Mouse (Mus musculus): ENCODE results near the gene Ddah2. TPM values are rescaled to one million over a fixed set of nuclear protein-coding genes. Genes with fewer than 3 reads are reported as not detected.

The Ddah2 gene
- polyA plus RNA-seq, 1 experiment from 2014 or later = 614 TPM

DNA sequence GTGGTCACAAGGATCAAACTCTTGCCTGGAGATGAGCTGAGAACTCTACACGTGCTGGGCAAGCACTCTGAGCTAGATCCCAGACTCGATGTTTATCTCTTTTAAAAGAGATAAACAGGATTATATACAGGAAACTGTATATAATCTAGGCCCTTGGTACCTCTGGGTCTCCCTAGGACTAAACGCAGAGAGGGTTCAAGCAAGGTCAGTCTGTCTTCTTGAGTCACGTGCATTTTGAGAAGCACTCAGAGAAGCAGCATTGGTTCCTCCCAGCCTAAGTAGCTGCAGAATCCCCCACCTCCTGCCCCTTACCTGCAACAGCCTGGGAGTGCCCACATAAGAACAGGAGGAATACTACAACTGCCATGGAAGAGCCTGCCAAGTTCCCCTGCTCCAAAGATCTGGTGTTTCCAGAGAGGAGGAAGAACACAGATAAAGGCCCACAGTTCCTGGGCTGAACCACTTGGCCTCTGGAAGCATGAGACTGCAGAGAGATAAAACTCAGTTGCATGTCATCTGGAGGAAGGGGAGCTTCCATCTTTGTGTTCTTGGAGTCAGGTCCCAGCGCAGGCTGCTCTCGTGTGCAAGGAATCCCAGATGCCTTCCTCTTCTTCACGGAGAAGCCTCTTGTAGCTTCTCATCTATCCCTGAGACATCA is 26.5 kb downstream of the Ddah2 start, which contains the start of gene Ly6g6f:
Ly6g6f (minus strand) TSS at position 403 of the 658 bp plus-strand sequence.
- H3K9ac ChIP-seq (ENCODE audit: low read depth, low read length) = no peak within 1 kb of the TSS
- H3K27me3 ChIP-seq (ENCODE audit: control insufficient read depth, insufficient read depth, low read length) = no peaks in the 10 kb centered on the region
- no peak within 1 kb of the TSS for H3K4me3 ChIP-seq (ENCODE audit: low read depth, low read length)
- H3K36me3 ChIP-seq (ENCODE audit: control insufficient read depth, insufficient read depth, low read length) = no peaks in the 10 kb centered on the region
- H3K4me1 ChIP-seq (replicated peaks; ENCODE audit: control insufficient read depth, insufficient read depth, low read length) = peaks cover 4% of the 10 kb centered on the region; the same call in 1 of the 2 replicates
- H3K4me2 ChIP-seq (replicated peaks; ENCODE audit: low read depth, low read length) = no peak within 1 kb of the TSS
- WGBS = 83% methylated on average over 7 of the region's 7 CpGs
- no peaks in the 10 kb centered on the region for H3K9me3 ChIP-seq (ENCODE audit: control insufficient read depth, low read length)
- ATAC-seq (ENCODE audit: low FRiP score) (no peak), DNase-seq (ENCODE audit: low spot score) (no peak)
- no peak within 1 kb of the TSS for H3K27ac ChIP-seq (ENCODE audit: low read depth, low read length)

DNA sequence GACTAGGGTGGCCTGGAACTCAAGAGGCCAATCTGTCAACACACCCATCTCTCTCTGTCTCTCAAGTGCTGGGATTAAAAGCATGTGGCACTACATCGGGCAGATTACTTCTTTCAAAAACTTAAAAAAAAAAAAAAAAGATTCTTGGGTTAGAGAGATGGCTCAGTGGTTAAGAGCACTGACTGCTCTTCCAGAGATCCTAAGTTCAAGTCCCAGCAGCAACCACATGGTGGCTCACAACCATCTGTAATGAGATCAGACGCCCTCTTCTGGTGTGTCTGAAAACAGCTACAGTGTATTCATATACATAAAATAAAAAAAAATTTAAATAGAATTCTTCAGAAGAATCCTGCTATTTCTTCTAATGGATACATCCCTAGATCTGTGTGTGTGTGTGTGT is 29.3 kb downstream of the Ddah2 start:
- Histone ChIP-seq H3K9ac (ENCODE audit: low read depth, low read length) (no peak overlapping the region), H3K27me3 (ENCODE audit: control insufficient read depth, insufficient read depth, low read length) (no peaks in the 10 kb centered on the region), H3K9me3 (ENCODE audit: control insufficient read depth, low read length) (no peaks in the 10 kb centered on the region), H3K36me3 (ENCODE audit: control insufficient read depth, insufficient read depth, low read length) (0 out of 2 replicates have a peak, but pooled peaks cover 6% of the 10 kb centered on the region), H3K27ac (ENCODE audit: low read depth, low read length) (no peak overlapping the region), H3K4me3 (ENCODE audit: low read depth, low read length) (no peak overlapping the region), H3K4me1 (replicated peaks; ENCODE audit: control insufficient read depth, insufficient read depth, low read length) (peaks cover 7% of the 10 kb centered on the region; the same call in 1 of the 2 replicates), H3K4me2 (replicated peaks; ENCODE audit: low read depth, low read length) (no peak overlapping the region)
- no peak for ATAC-seq (ENCODE audit: low FRiP score)
- 64% methylated on average over 2 of the region's 2 CpGs for WGBS
- DNase-seq (ENCODE audit: low spot score) = no peak

DNA sequence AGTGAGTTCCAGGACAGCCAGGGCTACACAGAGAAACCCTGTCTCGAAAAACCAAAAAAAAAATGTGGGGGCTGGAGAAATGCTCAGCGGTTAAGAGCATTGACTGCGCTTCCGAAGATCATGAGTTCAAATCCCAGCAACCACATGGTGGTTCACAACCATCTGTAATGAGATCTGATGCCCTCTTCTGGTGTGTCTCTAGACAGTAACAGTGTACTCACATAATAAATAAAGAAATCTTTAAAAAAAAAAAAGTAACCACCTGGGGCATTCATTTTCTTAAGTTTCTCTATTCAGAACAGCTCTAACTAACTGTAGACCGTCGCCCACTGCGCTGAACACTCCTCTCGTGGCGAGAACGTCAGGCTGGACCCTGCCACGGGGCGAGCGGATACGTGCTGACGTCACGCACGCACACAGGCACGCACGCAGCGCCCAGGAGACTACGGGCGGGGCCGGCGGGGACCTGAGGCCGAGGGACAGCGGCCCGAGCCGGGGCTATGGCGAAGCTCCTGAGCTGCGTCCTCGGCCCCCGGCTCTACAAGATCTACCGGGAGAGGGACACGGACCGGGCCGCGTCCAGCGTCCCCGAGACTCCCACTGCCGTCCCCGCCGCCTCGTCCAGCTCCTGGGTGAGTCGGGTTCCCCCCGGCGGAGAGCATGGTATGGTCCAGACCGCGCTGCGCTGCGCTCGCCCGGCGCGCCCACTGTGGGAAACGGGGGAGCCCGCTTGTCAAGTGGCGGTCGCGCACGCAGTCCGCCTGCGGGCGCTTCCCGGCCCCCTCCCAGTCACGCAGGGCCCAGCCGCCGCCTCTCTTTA is 30.2 kb downstream of the Ddah2 start, which contains the start of gene Abhd16a:
Abhd16a (plus strand) TSS at position 439 of the 820 bp plus-strand sequence.
- ATAC-seq (ENCODE audit: low FRiP score) (peak; percentile 98), DNase-seq (ENCODE audit: low spot score) (peak; percentile 96)
- Histone ChIP-seq H3K4me1 (replicated peaks; ENCODE audit: control insufficient read depth, insufficient read depth, low read length) (peaks cover 7% of the 10 kb centered on the region; the same call in 1 of the 2 replicates), H3K4me2 (replicated peaks; ENCODE audit: low read depth, low read length) (peak within 1 kb of the TSS; percentile 47), H3K27me3 (ENCODE audit: control insufficient read depth, insufficient read depth, low read length) (no peaks in the 10 kb centered on the region), H3K4me3 (ENCODE audit: low read depth, low read length) (peak within 1 kb of the TSS; percentile 54), H3K36me3 (ENCODE audit: control insufficient read depth, insufficient read depth, low read length) (0 out of 2 replicates have a peak, but pooled peaks cover 6% of the 10 kb centered on the region), H3K9ac (ENCODE audit: low read depth, low read length) (peak within 1 kb of the TSS; percentile 83), H3K9me3 (ENCODE audit: control insufficient read depth, low read length) (no peaks in the 10 kb centered on the region), H3K27ac (ENCODE audit: low read depth, low read length) (peak within 1 kb of the TSS; percentile 95)
- WGBS = 3% methylated on average over 61 of the region's 67 CpGs

- H3K4me1 ChIP-seq (replicated peaks; ENCODE audit: control insufficient read depth, insufficient read depth, low read length) = peaks cover 7% of the 10 kb centered on the region; the same call in 1 of the 2 replicates
- H3K9me3 ChIP-seq (ENCODE audit: control insufficient read depth, low read length) = no peaks in the 10 kb centered on the region
- ATAC-seq (ENCODE audit: low FRiP score) (no peak), DNase-seq (ENCODE audit: low spot score) (no peak)
- peak overlapping the region; percentile 54 for H3K4me3 ChIP-seq (ENCODE audit: low read depth, low read length)
- peak overlapping the region; percentile 83 for H3K9ac ChIP-seq (ENCODE audit: low read depth, low read length)
- 0 out of 2 replicates have a peak, but pooled peaks cover 6% of the 10 kb centered on the region for H3K36me3 ChIP-seq (ENCODE audit: control insufficient read depth, insufficient read depth, low read length)
- H3K27me3 ChIP-seq (ENCODE audit: control insufficient read depth, insufficient read depth, low read length) = no peaks in the 10 kb centered on the region
- H3K4me2 ChIP-seq (replicated peaks; ENCODE audit: low read depth, low read length) = peak overlapping the region; percentile 47
- 76% methylated on average over 8 of the region's 8 CpGs for whole genome bisulfite sequencing
- no peak overlapping the region for H3K27ac ChIP-seq (ENCODE audit: low read depth, low read length)
These were observed 31.5 kb downstream of the Ddah2 start for GRCm38 (mm10) chr17:35090166-35090932.

- Histone ChIP-seq H3K9ac (ENCODE audit: low read depth, low read length) (no peak overlapping the region), H3K9me3 (ENCODE audit: control insufficient read depth, low read length) (no peaks in the 10 kb centered on the region), H3K4me2 (replicated peaks; ENCODE audit: low read depth, low read length) (no peak overlapping the region), H3K4me3 (ENCODE audit: low read depth, low read length) (no peak overlapping the region), H3K4me1 (replicated peaks; ENCODE audit: control insufficient read depth, insufficient read depth, low read length) (peaks cover 7% of the 10 kb centered on the region; the same call in 1 of the 2 replicates), H3K27ac (ENCODE audit: low read depth, low read length) (no peak overlapping the region), H3K27me3 (ENCODE audit: control insufficient read depth, insufficient read depth, low read length) (no peaks in the 10 kb centered on the region), H3K36me3 (ENCODE audit: control insufficient read depth, insufficient read depth, low read length) (0 out of 2 replicates have a peak, but pooled peaks cover 6% of the 10 kb centered on the region)
- 93% methylated on average over 14 of the region's 14 CpGs for WGBS
- ATAC-seq (ENCODE audit: low FRiP score) (no peak), DNase-seq (ENCODE audit: low spot score) (no peak)
These were observed 33.8 kb downstream of the Ddah2 start for GRCm38 (mm10) chr17:35092403-35093198.

DNA sequence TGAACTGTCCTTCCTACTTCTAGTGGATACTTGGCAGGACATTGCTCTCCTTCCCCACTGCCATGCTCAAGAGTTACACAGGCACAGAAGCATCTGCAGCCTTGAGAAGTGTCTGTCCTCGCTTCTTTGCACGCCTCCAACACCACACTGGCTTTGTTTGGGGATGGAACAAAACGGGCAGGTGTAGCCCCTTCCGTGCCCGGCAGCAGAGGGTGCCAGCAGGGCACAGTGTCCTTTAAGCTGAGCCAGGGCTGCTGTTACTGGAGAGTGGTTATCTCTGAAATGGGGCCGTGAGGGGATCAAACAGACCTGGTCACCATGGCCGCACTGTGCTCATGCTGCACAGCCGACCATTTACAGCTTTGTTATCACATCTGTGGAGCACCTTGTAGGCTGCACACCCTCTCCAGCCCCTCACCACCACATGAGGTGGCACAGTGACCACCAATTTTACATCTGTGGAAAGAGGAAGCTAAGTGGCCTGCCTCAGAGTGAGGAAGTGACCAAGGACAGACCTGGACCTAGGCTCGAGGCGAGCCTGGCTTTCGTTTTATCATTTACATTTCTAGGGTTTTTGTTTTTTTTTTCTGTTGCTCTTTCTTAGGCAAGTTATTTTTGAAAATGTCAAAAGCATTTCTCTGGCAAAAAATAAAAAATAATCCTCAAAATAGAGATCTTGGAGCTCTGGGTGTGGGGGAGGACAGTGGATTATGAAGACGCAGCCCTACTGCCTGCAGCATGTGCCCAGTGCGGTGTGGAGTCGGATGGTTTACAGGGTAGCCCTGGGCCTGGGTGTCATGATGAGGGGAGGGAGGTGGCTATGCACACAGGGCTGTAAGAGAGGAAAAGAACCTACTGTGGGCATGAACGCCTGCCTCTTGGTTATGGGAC is 35.9 kb downstream of the Ddah2 start:
- H3K4me1 ChIP-seq (replicated peaks; ENCODE audit: control insufficient read depth, insufficient read depth, low read length) = peaks cover 7% of the 10 kb centered on the region; the same call in 1 of the 2 replicates
- H3K4me3 ChIP-seq (ENCODE audit: low read depth, low read length) = no peak overlapping the region
- WGBS = 95% methylated on average over 15 of the region's 15 CpGs
- ATAC-seq (ENCODE audit: low FRiP score) = no peak
- no peak overlapping the region for H3K9ac ChIP-seq (ENCODE audit: low read depth, low read length)
- 0 out of 2 replicates have a peak, but pooled peaks cover 6% of the 10 kb centered on the region for H3K36me3 ChIP-seq (ENCODE audit: control insufficient read depth, insufficient read depth, low read length)
- no peaks in the 10 kb centered on the region for H3K27me3 ChIP-seq (ENCODE audit: control insufficient read depth, insufficient read depth, low read length)
- H3K27ac ChIP-seq (ENCODE audit: low read depth, low read length) = no peak overlapping the region; the same call in 1 of the 2 replicates
- DNase-seq (ENCODE audit: low spot score) = no peak
- H3K9me3 ChIP-seq (ENCODE audit: control insufficient read depth, low read length) = no peaks in the 10 kb centered on the region
- no peak overlapping the region for H3K4me2 ChIP-seq (replicated peaks; ENCODE audit: low read depth, low read length)

- 86% methylated on average over 12 of the region's 12 CpGs for WGBS
These were observed 37.8 kb downstream of the Ddah2 start for GRCm38 (mm10) chr17:35096597-35096996.

More at GRCm38 (mm10) chr17:35096597-35096996, 37.8 kb downstream of the Ddah2 start:
- DNase-seq (ENCODE audit: low spot score) (no peak), ATAC-seq (ENCODE audit: low FRiP score) (no peak)
- no peaks in the 10 kb centered on the region for H3K9me3 ChIP-seq (ENCODE audit: control insufficient read depth, low read length)
- no peak overlapping the region for H3K4me3 ChIP-seq (ENCODE audit: low read depth, low read length)
- H3K4me1 ChIP-seq (replicated peaks; ENCODE audit: control insufficient read depth, insufficient read depth, low read length) = no peaks in the 10 kb centered on the region
- H3K36me3 ChIP-seq (ENCODE audit: control insufficient read depth, insufficient read depth, low read length) = peaks cover 4% of the 10 kb centered on the region; the same call in 1 of the 2 replicates
- H3K9ac ChIP-seq (ENCODE audit: low read depth, low read length) = no peak overlapping the region
- H3K27ac ChIP-seq (ENCODE audit: low read depth, low read length) = no peak overlapping the region
- no peak overlapping the region for H3K4me2 ChIP-seq (replicated peaks; ENCODE audit: low read depth, low read length)
- no peaks in the 10 kb centered on the region for H3K27me3 ChIP-seq (ENCODE audit: control insufficient read depth, insufficient read depth, low read length)

Data from hindbrain, embryonic 11.5 days (tissue).